Mouse (Mus musculus) thymus, adult 2 months (tissue): ENCODE data around the gene 1810043G02Rik. TPM values are rescaled to one million over a fixed set of nuclear protein-coding genes. Genes with fewer than 3 reads are reported as not detected.
"Not testable (repeated sequence)": the region's sequence is repeated elsewhere in the genome, so short reads cannot be mapped to it uniquely, and the experiment has no call there.

ENCODE experiments used
- DNase-seq: peaks from one replicate; pipeline ENCODE4 v3.0.0; 2021
- H3K27ac ChIP-seq: fragments of 200-500 bp; 2 replicates; pipeline ENCODE4 v1.5.1; 2012; ENCODE audit warnings: low read length, control low read depth; ENCODE audit not compliant: control insufficient read depth, insufficient read depth
- H3K27me3 ChIP-seq: fragments of 200-500 bp; 2 replicates; pipeline ENCODE4 v1.6.1; 2012; ENCODE audit warnings: mild to moderate bottlenecking, low read length, moderate library complexity, mixed read lengths; ENCODE audit not compliant: control insufficient read depth, insufficient read depth
- H3K36me3 ChIP-seq: fragments of 200-500 bp; 2 replicates; pipeline ENCODE4 v1.6.1; 2012; ENCODE audit warnings: mild to moderate bottlenecking, low read length, moderate library complexity; ENCODE audit not compliant: control insufficient read depth, insufficient read depth
- H3K4me1 ChIP-seq: fragments of 200-500 bp; replicated peaks from 2 replicates; pipeline ENCODE4 v1.6.1; 2012; ENCODE audit warnings: low read length; ENCODE audit not compliant: control insufficient read depth, insufficient read depth
- H3K4me3 ChIP-seq: fragments of 200-500 bp; 2 replicates; pipeline ENCODE4 v1.5.1; 2012; ENCODE audit warnings: mild to moderate bottlenecking, low read length, control low read depth, moderate library complexity; ENCODE audit not compliant: control insufficient read depth, insufficient read depth
- CTCF ChIP-seq: fragments of 200-500 bp; IDR thresholded peaks from 2 replicates; pipeline ENCODE4 v1.5.1; 2012; ENCODE audit warnings: mild to moderate bottlenecking, control low read depth, low read length, moderate library complexity, borderline replicate concordance; ENCODE audit not compliant: control insufficient read depth, poor library complexity, insufficient read depth; ENCODE audit errors: extremely low read depth
- POLR2A ChIP-seq: fragments of 200-500 bp; IDR thresholded peaks from 2 replicates; pipeline ENCODE4 v1.6.1; 2012; ENCODE audit warnings: mild to moderate bottlenecking, low read length, control low read depth, moderate library complexity; ENCODE audit not compliant: control insufficient read depth, poor library complexity, insufficient read depth; ENCODE audit errors: extremely low read depth
- WGBS: fragments of 180-500 bp; shearing (Covaris S2); methylation state at CpG from one replicate; pipeline ENCODE4 v1.1.7; 2018; 5-methylcytosine and 5-hydroxymethylcytosine counted together
- polyA plus RNA-seq: library from polyadenylated mRNA; depleted of rRNA; stranded (reverse); fragments of >200 nt; gene quantifications from 2 replicates; pipeline ENCODE4 v1.2.3, GENCODE M21; 2012

Gene 1810043G02Rik
- polyA plus RNA-seq, 1 experiment, result 49.5 TPM

DNA sequence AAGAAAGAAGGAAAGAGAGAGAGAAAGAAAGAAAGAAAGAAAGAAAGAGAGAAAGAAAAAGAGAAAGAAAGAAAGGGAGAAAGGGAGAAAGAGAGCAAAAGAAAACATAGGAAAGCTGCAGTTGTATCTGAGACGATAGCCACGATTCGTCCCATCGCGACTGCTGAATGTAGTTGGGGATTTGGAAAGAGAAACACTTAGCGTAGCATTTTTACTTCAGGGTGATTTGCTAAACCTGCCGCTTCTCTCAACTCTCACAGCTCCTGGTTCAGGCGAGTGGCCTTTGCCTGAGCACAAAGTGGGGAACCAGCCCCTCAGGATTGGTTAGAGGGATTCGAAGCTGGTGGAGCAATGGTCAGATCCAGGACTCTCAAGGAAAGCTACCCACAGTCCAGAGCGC is 32.0 kb downstream of the 1810043G02Rik start:
- DNase-seq, result no peak
- Histone ChIP-seq H3K4me1 (peaks cover 19% of the 10 kb centered on the region), H3K27ac (no peak overlapping the region), H3K27me3 (no peaks in the 10 kb centered on the region), H3K36me3 (no peaks in the 10 kb centered on the region), H3K4me3 (peak overlapping the region; percentile 27)
- 7% methylated on average over 10 of the region's 10 CpGs for WGBS
- TF ChIP-seq CTCF, result no peak
- TF ChIP-seq POLR2A, result no peak

DNA sequence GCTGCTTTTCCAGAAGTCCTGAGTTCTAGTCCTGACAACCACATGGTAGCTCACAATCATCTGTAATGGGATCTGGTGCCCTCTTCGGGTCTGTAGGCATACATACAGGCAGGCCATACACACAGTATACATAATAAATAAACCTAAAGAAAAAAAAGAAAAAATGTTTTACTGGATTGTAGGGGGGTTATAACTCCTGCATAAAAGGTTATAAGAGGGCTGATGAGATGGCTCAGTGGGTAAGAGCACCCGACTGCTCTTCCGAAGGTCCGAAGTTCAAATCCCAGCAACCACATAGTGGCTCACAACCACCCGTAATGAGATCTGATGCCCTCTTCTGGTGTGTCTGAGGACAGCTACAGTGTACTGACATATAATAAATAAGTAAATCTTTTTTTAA is 32.8 kb downstream of the 1810043G02Rik start:
- not testable (repeated sequence) for H3K4me3 ChIP-seq, H3K27me3 ChIP-seq, H3K36me3 ChIP-seq, H3K27ac ChIP-seq, DNase-seq
- H3K4me1 ChIP-seq, result peaks cover 19% of the 10 kb centered on the region
- WGBS, result 92% methylated on average over 5 of the region's 5 CpGs

DNA sequence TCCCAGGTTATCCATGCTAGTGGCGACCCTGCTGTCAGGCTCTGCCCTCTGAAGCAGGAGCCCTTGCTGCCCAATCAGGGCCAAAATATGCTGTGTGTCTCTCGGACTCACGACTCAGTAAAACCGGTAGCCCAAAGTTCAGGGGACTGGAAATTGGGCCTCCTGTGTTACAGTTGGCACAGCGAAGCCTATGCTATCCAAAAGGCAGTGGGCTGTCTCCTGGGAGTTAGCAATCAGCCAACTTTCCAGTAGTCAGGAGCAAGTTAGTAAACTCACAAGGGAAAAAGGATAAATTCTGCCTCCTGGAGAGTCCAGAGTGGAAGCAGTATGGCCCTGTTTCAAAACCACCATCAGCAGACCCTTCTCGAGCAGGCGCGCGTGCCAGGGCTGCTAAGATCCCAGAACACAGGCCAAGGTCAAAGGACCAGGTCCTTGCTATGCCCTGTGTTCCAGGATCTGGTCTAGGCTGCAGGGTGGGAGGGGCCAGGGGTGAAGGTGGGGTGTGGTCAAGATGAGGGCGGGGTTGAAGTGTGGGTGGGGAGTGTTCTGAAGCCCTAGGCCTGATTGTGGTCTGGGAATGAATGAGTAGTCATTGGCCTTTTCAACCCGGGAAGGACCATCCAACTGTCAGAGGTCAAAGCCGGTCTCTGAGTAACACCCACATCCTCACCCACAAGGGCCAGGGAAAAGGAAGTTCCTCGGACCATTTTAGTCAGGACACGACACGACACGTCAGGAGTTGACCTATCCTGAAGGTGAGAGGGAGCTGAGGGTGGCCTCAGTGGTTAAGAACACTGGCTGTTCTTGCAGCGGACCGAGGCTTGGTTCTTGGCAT is 34.6 kb downstream of the 1810043G02Rik start:
- H3K27ac ChIP-seq, result no peak overlapping the region
- no peaks in the 10 kb centered on the region for H3K27me3 ChIP-seq
- H3K4me1 ChIP-seq, result peaks cover 15% of the 10 kb centered on the region
- no peak overlapping the region for H3K4me3 ChIP-seq
- TF ChIP-seq POLR2A (no peak), CTCF (no peak)
- no peak for DNase-seq
- no peaks in the 10 kb centered on the region for H3K36me3 ChIP-seq
- 96% methylated on average over 18 of the region's 18 CpGs for WGBS

DNA sequence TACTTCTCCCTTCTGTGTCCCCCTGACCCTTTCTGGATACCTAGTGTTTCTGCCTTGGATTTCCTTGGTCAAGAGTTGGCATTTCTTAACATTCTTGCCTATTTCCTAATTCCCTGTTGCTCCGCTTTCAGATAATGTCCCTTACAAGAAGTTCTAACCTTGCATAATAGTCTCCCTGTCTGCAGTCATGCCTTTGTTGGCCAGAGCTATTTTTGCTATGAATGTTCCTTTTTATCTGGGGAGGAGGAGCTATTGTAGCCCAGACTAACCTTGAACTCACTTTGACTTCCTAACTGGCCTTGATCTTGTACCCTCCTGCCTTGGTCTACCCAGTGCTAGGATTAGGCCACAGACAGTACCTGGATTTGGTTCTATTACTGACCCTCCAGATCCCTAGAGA is 37.2 kb downstream of the 1810043G02Rik start:
- TF ChIP-seq CTCF, result no peak
- no peak for TF ChIP-seq POLR2A
- Histone ChIP-seq H3K36me3 (no peaks in the 10 kb centered on the region), H3K27ac (no peak overlapping the region), H3K4me3 (no peak overlapping the region), H3K27me3 (no peaks in the 10 kb centered on the region), H3K4me1 (peaks cover 4% of the 10 kb centered on the region)
- DNase-seq, result no peak
- WGBS, result 97% methylated on average over 1 of the region's 1 CpGs

DNA sequence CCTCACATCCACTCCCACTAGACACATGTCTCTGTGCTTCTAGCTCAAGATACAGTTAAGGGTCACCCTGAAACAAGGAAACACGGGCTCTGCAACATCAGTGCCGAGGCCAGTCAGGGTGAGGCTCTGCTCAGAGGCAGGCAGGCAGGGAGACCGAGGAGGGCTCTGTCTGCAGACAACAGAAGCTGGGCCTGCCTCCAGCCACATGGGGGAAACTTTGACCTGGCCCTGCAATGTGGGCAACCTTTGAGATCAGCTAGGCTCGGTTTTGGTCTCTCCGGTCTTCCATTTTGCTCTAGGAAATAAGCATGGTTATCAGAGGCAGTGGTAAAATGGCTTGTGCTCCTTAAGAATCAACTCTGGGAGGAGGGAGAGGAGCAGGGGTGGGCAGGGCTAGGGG is 38.0 kb downstream of the 1810043G02Rik start:
- H3K27ac ChIP-seq, result no peak overlapping the region
- no peak for DNase-seq
- 84% methylated on average over 5 of the region's 5 CpGs for WGBS
- H3K4me3 ChIP-seq, result no peak overlapping the region
- H3K36me3 ChIP-seq, result no peaks in the 10 kb centered on the region
- H3K27me3 ChIP-seq, result no peaks in the 10 kb centered on the region
- peaks cover 2% of the 10 kb centered on the region for H3K4me1 ChIP-seq
- TF ChIP-seq POLR2A, result no peak
- no peak for TF ChIP-seq CTCF

DNA sequence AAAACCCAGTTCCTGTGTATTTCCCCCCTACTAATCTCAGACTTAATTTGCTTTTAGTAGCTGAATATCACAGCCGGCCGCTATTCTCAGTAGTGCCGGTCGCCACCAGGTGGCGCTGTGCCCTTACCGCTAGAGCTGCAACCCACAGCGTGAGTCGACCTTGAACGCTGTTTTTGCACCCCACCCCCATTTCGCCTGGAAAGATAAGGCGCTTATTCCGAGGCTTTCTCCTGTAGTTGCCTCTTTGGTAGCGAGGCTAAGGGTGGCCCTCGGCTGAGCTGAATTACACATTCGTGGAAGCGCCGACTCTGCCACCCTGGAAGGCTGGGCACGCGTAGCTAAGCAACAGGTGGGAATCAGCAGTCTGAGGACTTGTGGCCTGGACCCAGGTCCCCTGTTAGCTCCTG is 40.5 kb downstream of the 1810043G02Rik start:
- Histone ChIP-seq H3K4me1 (peaks cover 2% of the 10 kb centered on the region), H3K36me3 (no peaks in the 10 kb centered on the region), H3K27me3 (no peaks in the 10 kb centered on the region), H3K4me3 (no peak overlapping the region), H3K27ac (no peak overlapping the region)
- WGBS, result 18% methylated on average over 19 of the region's 19 CpGs
- TF ChIP-seq CTCF (peak; percentile 97), POLR2A (0 out of 2 replicates have a peak, but pooled peaks have one; percentile 15)
- peak; percentile 73 for DNase-seq

DNA sequence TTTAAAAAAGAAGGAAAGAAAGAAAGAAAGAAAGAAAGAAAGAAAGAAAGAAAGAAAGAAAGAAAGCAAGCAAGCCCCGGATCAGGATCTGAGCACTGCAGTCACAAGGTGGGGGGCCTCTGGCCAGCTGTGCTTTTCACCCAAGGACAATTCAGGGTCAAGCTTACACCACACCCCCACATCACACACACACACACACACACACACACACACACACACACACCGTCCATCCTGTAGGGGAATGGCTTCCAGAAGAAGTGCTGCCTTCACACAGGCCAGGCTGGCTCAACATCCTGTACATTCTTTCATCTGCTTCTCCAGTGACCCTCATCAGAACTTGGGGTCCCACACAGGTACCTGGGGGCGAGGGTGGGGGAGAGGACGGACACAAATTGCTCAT is 41.0 kb downstream of the 1810043G02Rik start:
- Histone ChIP-seq H3K36me3 (no peaks in the 10 kb centered on the region), H3K4me3 (no peak overlapping the region), H3K4me1 (peaks cover 2% of the 10 kb centered on the region), H3K27me3 (no peaks in the 10 kb centered on the region), H3K27ac (no peak overlapping the region)
- WGBS, result 92% methylated on average over 4 of the region's 4 CpGs
- TF ChIP-seq POLR2A, result no peak
- TF ChIP-seq CTCF, result no peak
- DNase-seq, result no peak

DNA sequence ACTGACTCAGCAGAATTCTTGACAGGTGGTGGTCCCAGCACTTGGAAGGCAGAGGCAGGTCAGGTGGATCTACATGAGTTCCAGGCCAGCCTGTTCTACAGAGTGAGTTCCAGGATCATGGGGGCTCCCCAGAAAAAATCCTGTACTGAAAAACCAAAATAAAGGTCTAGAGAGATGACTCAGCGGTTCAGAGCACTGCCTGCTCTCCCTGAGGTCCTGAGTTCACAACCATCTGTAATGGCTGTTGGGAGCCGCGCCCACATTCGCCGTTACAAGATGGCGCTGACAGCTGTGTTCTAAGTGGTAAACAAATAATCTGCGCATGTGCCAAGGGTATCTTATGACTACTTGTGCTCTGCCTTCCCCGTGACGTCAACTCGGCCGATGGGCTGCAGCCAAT is 41.7 kb downstream of the 1810043G02Rik start:
- not testable (repeated sequence) for H3K36me3 ChIP-seq, H3K4me1 ChIP-seq, H3K27ac ChIP-seq, H3K4me3 ChIP-seq, DNase-seq, H3K27me3 ChIP-seq
- WGBS, result 97% methylated on average over 7 of the region's 11 CpGs

DNA sequence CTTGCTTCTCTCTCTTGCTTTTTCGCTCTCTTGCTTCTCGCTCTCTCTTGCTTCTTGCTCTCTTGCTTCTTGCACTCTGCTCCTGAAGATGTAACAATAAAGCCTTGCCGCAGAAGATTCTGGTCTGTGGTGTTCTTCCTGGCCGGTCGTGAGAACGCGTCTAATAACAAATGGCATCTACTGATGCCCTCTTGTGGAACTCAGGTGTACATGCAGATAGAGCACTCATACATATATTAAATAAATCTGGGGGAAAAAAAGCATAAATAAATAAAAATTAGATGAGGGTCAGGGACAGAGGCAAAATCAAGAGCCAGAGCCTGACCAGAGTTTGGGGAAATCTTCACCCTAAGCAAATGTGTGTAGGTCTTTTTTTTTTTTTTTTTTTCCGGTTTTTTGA is 47.1 kb downstream of the 1810043G02Rik start:
- not testable (repeated sequence) for H3K36me3 ChIP-seq, H3K27me3 ChIP-seq, H3K4me3 ChIP-seq, DNase-seq, H3K4me1 ChIP-seq, H3K27ac ChIP-seq
- 32% methylated on average over 6 of the region's 8 CpGs for WGBS
